Mouse (Mus musculus) urinary bladder, postnatal 10 days (tissue): ENCODE measurements around the gene Znrd1as.

Experiments
- DNase-seq: peaks from one replicate; pipeline ENCODE4 v3.0.0; 2022; ENCODE audit warnings: low spot score

The Znrd1as gene

DNA sequence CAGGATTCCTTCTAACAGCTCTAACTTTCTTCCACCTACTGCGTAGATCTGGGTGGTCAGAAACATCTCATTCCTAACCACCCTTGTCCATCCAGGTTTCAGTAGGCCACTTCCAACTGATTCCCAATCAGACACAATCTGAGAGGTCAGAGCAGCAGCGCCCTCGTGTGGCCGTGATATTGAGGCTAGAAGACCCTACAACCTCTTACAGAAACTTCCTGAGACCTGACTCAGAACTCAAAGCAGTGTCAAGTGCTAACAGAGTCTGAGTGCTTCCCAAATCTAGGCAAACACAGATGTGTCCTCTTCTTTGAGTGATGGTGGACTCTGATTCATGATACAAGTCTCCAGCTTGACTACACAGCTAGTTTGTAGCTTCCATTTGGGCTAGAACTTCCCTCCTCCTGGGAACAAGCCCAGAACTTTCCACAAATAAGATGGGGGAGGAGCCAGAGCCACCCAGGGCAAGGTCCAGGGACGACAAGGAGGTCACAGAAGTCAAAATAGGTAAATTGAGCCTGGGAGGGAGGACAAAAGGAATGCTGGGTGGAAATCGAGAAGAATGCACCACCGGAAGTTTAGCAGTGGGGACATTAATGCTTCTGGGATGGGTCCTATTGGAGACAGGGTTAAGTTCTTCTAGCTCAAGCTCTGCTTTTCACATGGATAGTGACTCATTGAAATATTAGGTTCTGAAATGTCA is 38.8 kb downstream of the Znrd1as start:
- DNase-seq: peak; percentile 42

DNA sequence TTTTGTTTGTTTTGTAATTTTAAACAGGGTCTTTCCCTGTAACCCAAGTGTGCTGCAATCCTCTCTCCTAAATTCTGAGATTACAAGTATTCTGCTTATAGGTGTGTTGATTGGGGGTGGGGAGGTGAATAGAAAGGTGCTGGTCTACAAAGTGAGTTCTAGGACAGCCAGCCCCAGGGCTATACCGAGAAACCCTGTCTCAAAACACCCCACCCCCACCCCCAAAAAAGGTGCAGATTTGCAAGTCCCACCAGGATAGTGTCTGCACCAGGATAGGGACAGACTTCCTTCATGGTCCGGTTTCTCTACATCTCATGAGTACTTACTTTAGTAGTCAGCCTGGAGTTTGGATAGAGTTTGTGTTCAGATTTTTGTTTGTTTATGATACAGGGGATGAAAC is 40.1 kb downstream of the Znrd1as start:
- DNase-seq: no peak

DNA sequence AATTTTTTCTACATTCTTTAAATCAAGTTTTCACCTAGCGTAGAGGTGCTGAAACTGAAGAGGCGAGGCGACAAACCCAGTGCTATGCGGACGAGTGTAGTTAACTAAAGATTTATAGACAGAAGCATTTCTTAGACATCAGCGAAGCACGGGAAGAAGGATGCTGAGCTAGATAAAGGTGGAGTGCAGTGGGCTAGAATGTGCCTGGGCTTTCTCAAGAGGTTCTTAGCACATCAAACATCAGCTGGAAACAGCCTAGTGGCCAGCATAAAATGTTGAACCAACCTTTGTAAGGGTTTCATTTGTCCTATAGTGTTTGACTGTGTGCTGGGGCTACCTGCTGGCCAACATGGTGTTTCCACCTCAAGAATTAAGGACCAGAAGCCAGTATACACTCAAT is 42.5 kb downstream of the Znrd1as start, which contains the start of gene Zfp57:
Gene Zfp57 (plus strand): TSS at position 301 of the 400 bp plus-strand sequence.
- DNase-seq: no peak

DNA sequence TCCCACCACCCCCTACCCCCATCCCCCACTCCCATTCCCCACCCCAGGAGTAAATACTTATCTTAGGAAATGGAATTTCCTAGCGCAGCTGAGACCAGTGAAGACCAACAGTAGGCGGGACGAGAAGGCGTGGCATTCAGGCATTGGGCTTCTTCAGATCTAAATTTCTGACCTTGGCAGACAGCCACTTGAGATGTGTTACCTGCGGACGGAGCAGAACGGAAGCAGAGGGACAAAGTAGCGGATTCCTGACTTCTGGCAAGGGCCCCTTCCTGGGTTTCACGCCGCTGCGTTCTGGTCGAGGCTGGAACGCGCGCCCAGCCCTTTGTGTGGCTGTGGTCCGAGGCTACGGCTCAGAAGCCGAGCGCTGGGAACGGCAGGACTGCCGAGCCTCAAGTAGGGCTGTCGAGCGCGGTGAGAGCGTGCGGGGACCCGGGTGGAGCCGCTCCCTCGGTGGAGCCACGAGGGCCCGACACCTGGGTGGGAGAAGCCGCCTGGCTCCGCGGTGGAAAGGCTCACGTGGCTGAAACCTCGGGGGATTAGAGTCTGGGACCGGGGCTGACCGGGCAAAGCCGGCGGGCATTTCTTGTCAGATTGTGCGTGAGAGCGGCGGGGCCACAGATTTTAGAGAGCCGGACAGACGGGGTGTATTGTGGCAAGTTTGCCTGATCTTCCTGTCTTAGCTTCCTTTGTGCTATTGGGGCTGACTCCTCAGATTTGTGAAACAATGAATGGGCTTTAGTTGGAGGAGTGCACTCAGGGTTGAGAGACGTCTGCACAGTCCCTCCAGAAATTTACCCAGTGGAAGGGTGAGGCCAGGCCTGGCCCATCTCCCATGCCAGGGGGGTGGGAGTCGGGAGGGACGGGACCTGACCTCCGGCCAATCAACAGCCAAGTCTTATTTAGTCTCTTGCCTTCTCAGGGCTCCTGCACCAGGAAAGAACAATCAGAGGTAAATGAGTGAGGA is 44.3 kb downstream of the Znrd1as start:
- DNase-seq: no peak

DNA sequence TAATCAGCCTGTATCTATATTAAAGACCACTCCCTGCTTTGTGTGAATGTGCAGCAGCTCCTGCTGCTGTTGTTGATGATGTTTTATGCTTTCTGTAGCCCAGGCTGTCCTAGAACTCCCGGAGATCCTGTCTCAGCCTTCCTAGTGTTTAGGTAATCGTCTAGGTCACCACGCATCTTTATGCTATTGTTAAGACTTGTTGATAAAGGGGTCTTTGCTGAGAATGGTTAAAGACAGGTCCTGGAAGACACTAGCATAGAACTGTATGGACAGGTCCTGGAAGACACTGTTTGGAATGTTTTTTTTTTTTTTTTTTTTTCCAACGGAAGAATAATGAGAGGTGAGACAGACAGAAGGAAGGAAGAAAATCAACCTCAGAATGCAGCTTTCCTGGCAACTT is 45.0 kb downstream of the Znrd1as start:
- DNase-seq: no peak

DNA sequence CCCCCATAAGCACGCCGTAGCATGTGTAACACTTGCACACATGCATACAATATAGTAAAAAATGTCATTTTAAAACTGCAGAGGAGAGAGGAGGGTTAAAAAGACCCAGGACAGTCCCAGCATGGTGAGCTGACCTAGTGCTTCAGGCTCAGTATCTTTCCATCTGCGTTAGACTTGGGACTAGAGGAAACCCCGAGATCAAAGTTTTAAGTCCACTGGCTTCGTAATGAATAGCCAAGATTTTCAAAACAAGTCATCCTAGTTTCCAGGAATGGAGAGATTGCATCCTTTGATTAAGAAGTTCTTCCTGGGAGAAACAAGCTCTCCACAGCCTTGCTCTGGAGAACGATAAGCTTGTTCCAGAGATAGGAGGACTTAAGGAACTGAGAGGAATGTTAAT is 49.8 kb downstream of the Znrd1as start:
- no peak for DNase-seq

DNA sequence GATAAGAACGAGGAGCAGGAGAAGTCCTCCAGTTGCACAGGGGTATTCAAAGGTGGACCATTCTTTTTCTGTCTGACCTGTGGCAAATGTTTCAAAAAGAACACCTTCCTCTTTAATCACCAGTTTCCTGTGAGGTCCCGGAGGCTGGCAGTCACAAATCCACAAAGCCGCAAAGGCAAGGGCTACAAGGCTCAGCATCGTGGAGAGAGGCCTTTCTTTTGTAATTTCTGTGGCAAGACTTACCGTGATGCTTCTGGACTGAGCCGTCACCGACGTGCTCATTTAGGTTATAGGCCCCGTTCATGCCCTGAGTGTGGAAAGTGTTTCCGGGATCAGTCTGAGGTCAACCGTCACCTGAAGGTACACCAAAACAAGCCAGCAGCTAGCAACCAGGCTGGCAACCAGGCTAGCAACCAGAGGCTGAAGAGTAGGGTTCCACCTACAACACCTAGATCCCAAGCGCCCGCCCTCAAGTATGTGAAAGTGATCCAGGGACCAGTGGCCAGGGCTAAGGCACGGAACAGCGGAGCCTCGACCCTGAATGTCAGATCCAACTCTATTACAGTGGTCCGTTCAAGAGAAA is 51.2 kb downstream of the Znrd1as start:
- no peak for DNase-seq

DNA sequence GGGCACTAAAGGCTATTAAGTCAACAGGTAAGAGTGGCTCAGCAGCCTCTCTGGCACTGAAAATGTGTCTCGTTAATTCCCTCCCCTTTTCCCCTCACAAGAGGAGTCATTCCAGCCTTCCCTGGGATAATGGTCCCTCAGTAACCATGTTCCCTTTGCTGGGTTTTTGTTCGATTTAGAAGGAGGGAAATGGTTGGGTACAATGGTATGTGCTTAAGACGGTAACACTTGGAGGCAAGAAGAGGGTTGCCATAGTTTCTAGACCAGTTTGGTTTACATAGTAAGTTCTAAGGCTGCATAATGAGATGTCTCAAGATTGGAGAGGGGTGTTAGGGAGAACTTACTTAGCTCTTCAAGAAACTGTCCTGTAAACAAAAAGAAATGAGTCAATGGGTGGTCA is 53.3 kb downstream of the Znrd1as start:
- no peak for DNase-seq

DNA sequence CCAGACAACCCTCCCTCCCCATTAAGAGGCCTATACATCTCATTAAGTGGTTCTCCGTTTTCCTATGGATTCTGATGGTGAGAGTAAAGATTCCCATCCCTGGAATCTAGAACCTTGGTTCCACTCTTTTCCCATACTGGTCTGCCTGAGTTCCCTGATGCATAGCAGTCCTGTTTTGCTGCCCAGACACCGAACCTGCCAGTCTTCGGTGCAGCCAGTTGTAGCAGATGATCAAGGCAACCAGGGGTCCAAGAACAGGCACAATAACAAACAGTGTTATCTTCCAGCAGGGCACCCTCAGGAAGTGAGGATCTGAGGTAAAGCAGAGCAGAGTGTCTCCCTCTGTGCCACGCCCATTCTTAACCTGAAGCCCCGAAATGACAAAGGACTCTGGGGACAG is 53.7 kb downstream of the Znrd1as start:
- no peak for DNase-seq
